9 mouse cellular contexts compared by ENCODE assay signal in the genomic region with DNA sequence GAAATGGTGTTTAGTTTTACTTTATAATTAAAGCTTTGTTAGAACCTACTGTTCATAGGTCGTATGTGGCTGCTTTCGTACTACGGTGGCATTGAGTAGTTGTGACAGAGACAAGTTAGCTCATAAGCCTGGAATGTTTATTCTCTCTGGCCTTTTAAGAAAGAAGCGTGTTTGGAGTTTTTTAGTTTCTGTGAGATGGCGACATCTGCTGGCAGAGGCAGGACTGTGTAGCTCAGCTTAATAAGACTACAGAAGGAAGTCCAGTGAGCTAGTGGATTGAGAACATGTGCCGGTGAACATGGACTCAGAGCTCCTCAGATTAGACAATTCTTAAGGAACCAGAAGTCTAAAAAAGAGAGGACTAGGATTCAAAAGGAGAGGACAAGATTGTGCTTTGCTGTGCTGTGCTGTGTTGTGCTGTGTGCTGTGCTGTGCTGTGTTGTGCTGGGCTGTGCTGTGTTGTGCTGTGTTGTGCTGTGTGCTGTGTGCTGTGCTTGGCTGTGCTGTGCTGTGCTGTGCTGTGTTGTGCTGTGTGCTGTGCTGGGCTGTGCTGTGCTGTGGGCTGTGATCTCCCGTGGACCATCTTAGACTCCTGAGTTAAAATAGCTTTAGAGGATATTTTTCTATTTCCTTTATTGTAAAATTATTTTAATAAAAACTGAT. TPM values are rescaled to one million over a fixed set of nuclear protein-coding genes. Genes with fewer than 3 reads are reported as not detected.
DNase-seq lines count a peak whose midpoint lies in the region; ATAC-seq and TF ChIP-seq lines count a peak whose summit lies in the region.
"Had no signal": no experiment of that assay in that cellular context is flagged by ENCODE, and none has a peak within 500 bp of the region (broad histone marks: within the 10 kb centered on the region; RNA-seq: fewer than 3 reads in every experiment).

No protein-coding gene starts in this region.

- WGBS in forebrain, embryonic 12.5 days: 22% methylated on average over 7 of the region's 7 CpGs
- WGBS in heart, embryonic 16.5 days: 16% methylated on average over 7 of the region's 7 CpGs
- 27% methylated on average over 7 of the region's 7 CpGs for WGBS in liver, embryonic 12.5 days (ENCODE audit: insufficient replicate concordance)
- WGBS in neural tube, embryonic 11.5 days: 40% methylated on average over 7 of the region's 7 CpGs
- 16% methylated on average over 7 of the region's 7 CpGs for WGBS in stomach, postnatal 0 days

- TF ChIP-seq EP300 in stomach, postnatal 0 days (optimal IDR thresholded peaks at IDR 0.05): no peak

- H3K27ac ChIP-seq in forebrain, embryonic 12.5 days: no peak overlapping the region
- no peak overlapping the region for H3K27ac ChIP-seq in heart, embryonic 16.5 days (ENCODE audit: low read length)
- no peak overlapping the region for H3K27ac ChIP-seq in liver, embryonic 12.5 days
- no peak overlapping the region for H3K27ac ChIP-seq in neural tube, embryonic 11.5 days (ENCODE audit: low read depth, low read length)
- H3K27ac ChIP-seq in stomach, postnatal 0 days (replicated peaks): no peak overlapping the region
- H3K27ac ChIP-seq: embryonic facial prominence, embryonic 13.5 days had no signal

- H3K27me3 ChIP-seq in forebrain, embryonic 12.5 days: no peaks in the 10 kb centered on the region
- H3K27me3 ChIP-seq in heart, embryonic 16.5 days (ENCODE audit: control insufficient read depth, insufficient read depth, low read length): no peaks in the 10 kb centered on the region
- no peaks in the 10 kb centered on the region for H3K27me3 ChIP-seq in liver, embryonic 12.5 days (replicated peaks)
- H3K27me3 ChIP-seq in neural tube, embryonic 11.5 days (ENCODE audit: control insufficient read depth, insufficient read depth, low read length): no peaks in the 10 kb centered on the region
- H3K27me3 ChIP-seq in stomach, postnatal 0 days (ENCODE audit: control insufficient read depth, insufficient read depth, low read length): no peaks in the 10 kb centered on the region
- H3K27me3 ChIP-seq: embryonic facial prominence, embryonic 13.5 days had no signal

- H3K9me3 ChIP-seq in forebrain, embryonic 12.5 days: no peaks in the 10 kb centered on the region
- no peaks in the 10 kb centered on the region for H3K9me3 ChIP-seq in heart, embryonic 16.5 days (replicated peaks; ENCODE audit: control insufficient read depth, low read length)
- H3K9me3 ChIP-seq in liver, embryonic 12.5 days (replicated peaks): no peaks in the 10 kb centered on the region
- H3K9me3 ChIP-seq in neural tube, embryonic 11.5 days (ENCODE audit: control insufficient read depth, low read length): no peaks in the 10 kb centered on the region
- no peaks in the 10 kb centered on the region for H3K9me3 ChIP-seq in stomach, postnatal 0 days (ENCODE audit: control insufficient read depth, low read length)
- H3K9me3 ChIP-seq: embryonic facial prominence, embryonic 13.5 days had no signal

- H3K9ac ChIP-seq in forebrain, embryonic 12.5 days: no peak overlapping the region
- no peak overlapping the region for H3K9ac ChIP-seq in heart, embryonic 16.5 days (ENCODE audit: low read length)
- no peak overlapping the region for H3K9ac ChIP-seq in liver, embryonic 12.5 days
- no peak overlapping the region for H3K9ac ChIP-seq in neural tube, embryonic 11.5 days (ENCODE audit: low read length)
- H3K9ac ChIP-seq in stomach, postnatal 0 days (ENCODE audit: low read length): no peak overlapping the region
- H3K9ac ChIP-seq: embryonic facial prominence, embryonic 13.5 days had no signal

- H3K4me3 ChIP-seq in forebrain, embryonic 12.5 days (replicated peaks): no peak overlapping the region
- no peak overlapping the region for H3K4me3 ChIP-seq in heart, embryonic 16.5 days (ENCODE audit: low read length)
- H3K4me3 ChIP-seq in liver, embryonic 12.5 days: no peak overlapping the region
- no peak overlapping the region for H3K4me3 ChIP-seq in neural tube, embryonic 11.5 days (ENCODE audit: low read depth, low read length)
- H3K4me3 ChIP-seq in stomach, postnatal 0 days (ENCODE audit: low read depth, low read length): no peak overlapping the region
- H3K4me3 ChIP-seq: embryonic facial prominence, embryonic 13.5 days had no signal

- ATAC-seq in CD4-positive, CD25-positive, alpha-beta regulatory T cell, adult 4 months: peak; percentile 77
- peak; percentile 69; the same call in 1 of the 2 replicates for ATAC-seq in forebrain, embryonic 12.5 days (ENCODE audit: low FRiP score)
- peak; percentile 69 for ATAC-seq in heart, embryonic 16.5 days (replicated peaks; ENCODE audit: extremely low read depth, insufficient read depth, low FRiP score)
- ATAC-seq in liver, embryonic 12.5 days: peak; percentile 46; the same call in 1 of the 2 replicates
- no peak for ATAC-seq in neural tube, embryonic 11.5 days (ENCODE audit: insufficient read depth, low FRiP score, low TSS enrichment)
- peak; percentile 90 for ATAC-seq in stomach, postnatal 0 days (ENCODE audit: low FRiP score, low TSS enrichment)

- peaks cover 27% of the 10 kb centered on the region for H3K36me3 ChIP-seq in forebrain, embryonic 12.5 days (replicated peaks)
- H3K36me3 ChIP-seq in heart, embryonic 16.5 days (ENCODE audit: control insufficient read depth, insufficient read depth): peaks cover 6% of the 10 kb centered on the region
- peaks cover 52% of the 10 kb centered on the region for H3K36me3 ChIP-seq in liver, embryonic 12.5 days
- 0 out of 2 replicates have a peak, but pooled peaks cover 2% of the 10 kb centered on the region for H3K36me3 ChIP-seq in neural tube, embryonic 11.5 days (ENCODE audit: control insufficient read depth, insufficient read depth, low read length)
- H3K36me3 ChIP-seq in stomach, postnatal 0 days (ENCODE audit: control insufficient read depth, insufficient read depth, low read length): no peaks in the 10 kb centered on the region

- no peaks in the 10 kb centered on the region for H3K4me1 ChIP-seq in forebrain, embryonic 12.5 days
- no peaks in the 10 kb centered on the region; the same call in 1 of the 2 replicates for H3K4me1 ChIP-seq in heart, embryonic 16.5 days (ENCODE audit: control insufficient read depth, insufficient read depth, low read length)
- H3K4me1 ChIP-seq in liver, embryonic 12.5 days: no peaks in the 10 kb centered on the region
- no peaks in the 10 kb centered on the region for H3K4me1 ChIP-seq in neural tube, embryonic 11.5 days (ENCODE audit: control insufficient read depth, insufficient read depth, low read length)
- H3K4me1 ChIP-seq in stomach, postnatal 0 days (replicated peaks; ENCODE audit: control insufficient read depth, insufficient read depth): no peaks in the 10 kb centered on the region

- peak; percentile 71 for DNase-seq in c-Kit-positive CD71-negative TER-119-negative erythroid progenitor cells, embryonic 14.5 days (ENCODE audit: low read depth)
- DNase-seq in kidney, postnatal 14 days: peak; percentile 81
- peak; percentile 76 for DNase-seq in neural tube, embryonic 11.5 days (ENCODE audit: low spot score)
- peak; percentile 85 for DNase-seq in stomach, postnatal 0 days (ENCODE audit: low spot score)

- TF ChIP-seq CTCF in stomach, postnatal 0 days (IDR thresholded peaks at IDR 0.05; ENCODE audit: low read depth): peak; percentile 93

- no peak overlapping the region for H3K4me2 ChIP-seq in forebrain, embryonic 12.5 days
- H3K4me2 ChIP-seq in heart, embryonic 16.5 days (ENCODE audit: low read depth, low read length): no peak overlapping the region
- H3K4me2 ChIP-seq in liver, embryonic 12.5 days: no peak overlapping the region
- no peak overlapping the region for H3K4me2 ChIP-seq in neural tube, embryonic 11.5 days (ENCODE audit: low read depth)
- H3K4me2 ChIP-seq in stomach, postnatal 0 days (replicated peaks; ENCODE audit: low read depth): no peak overlapping the region
- H3K4me2 ChIP-seq: embryonic facial prominence, embryonic 13.5 days had no signal

RNA-seq across cellular contexts. Expression of gene Ccdc14, which starts 9.9 kb away (rescaled TPM):
- polyA plus RNA-seq in CD4-positive, CD25-positive, alpha-beta regulatory T cell, adult 4 months (2017; shearing (Covaris generic)): 1 to 10 TPM; 4.2 to 4.6 TPM
- 10.4 and 12.0 TPM in 2 replicates for polyA plus RNA-seq in forebrain, embryonic 12.5 days (2016; fragmentation: Nextera tagmentation; extraction: Ambion mirVana)
- 4.1 and 4.9 TPM in 2 replicates for polyA plus RNA-seq in heart, embryonic 16.5 days (2015; fragmentation: Nextera tagmentation; extraction: Ambion mirVana)
- polyA plus RNA-seq in liver, embryonic 12.5 days (2016; fragmentation: Nextera tagmentation; extraction: Ambion mirVana): 4.4 and 4.6 TPM in 2 replicates
- polyA plus RNA-seq in neural tube, embryonic 11.5 days (2014; fragmentation: Nextera tagmentation; extraction: Ambion mirVana): 10.3 and 11.8 TPM in 2 replicates
- polyA plus RNA-seq in stomach, postnatal 0 days (2015; fragmentation: Nextera tagmentation; extraction: Ambion mirVana): 1.8 TPM in 2 replicates

RNA-seq across cellular contexts. Expression of gene Mylk, which starts 44.7 kb away (rescaled TPM):
- polyA plus RNA-seq in CD4-positive, CD25-positive, alpha-beta regulatory T cell, adult 4 months (2017; shearing (Covaris generic)): not detected
- polyA plus RNA-seq in forebrain, embryonic 12.5 days (2016; fragmentation: Nextera tagmentation; extraction: Ambion mirVana): 3.4 and 5.5 TPM in 2 replicates
- polyA plus RNA-seq in heart, embryonic 16.5 days (2015; fragmentation: Nextera tagmentation; extraction: Ambion mirVana): 14.2 and 20.5 TPM in 2 replicates
- polyA plus RNA-seq in liver, embryonic 12.5 days (2016; fragmentation: Nextera tagmentation; extraction: Ambion mirVana): 4.6 and 5.9 TPM in 2 replicates
- 3.9 TPM in 2 replicates for polyA plus RNA-seq in neural tube, embryonic 11.5 days (2014; fragmentation: Nextera tagmentation; extraction: Ambion mirVana)
- 480 TPM in 2 replicates for polyA plus RNA-seq in stomach, postnatal 0 days (2015; fragmentation: Nextera tagmentation; extraction: Ambion mirVana)

RNA-seq across cellular contexts. Expression of gene Ropn1, which starts 50.6 kb away (rescaled TPM):
- not detected for polyA plus RNA-seq in CD4-positive, CD25-positive, alpha-beta regulatory T cell, adult 4 months (2017; shearing (Covaris generic))
- polyA plus RNA-seq in forebrain, embryonic 12.5 days (2016; fragmentation: Nextera tagmentation; extraction: Ambion mirVana): not detected in 2 replicates
- polyA plus RNA-seq in heart, embryonic 16.5 days (2015; fragmentation: Nextera tagmentation; extraction: Ambion mirVana): 0.29 and 0.33 TPM in 2 replicates
- polyA plus RNA-seq in liver, embryonic 12.5 days (2016; fragmentation: Nextera tagmentation; extraction: Ambion mirVana): not detected in 2 replicates
- polyA plus RNA-seq in neural tube, embryonic 11.5 days (2014; fragmentation: Nextera tagmentation; extraction: Ambion mirVana): not detected in 2 replicates
- polyA plus RNA-seq in stomach, postnatal 0 days (2015; fragmentation: Nextera tagmentation; extraction: Ambion mirVana): not detected in 2 replicates
- polyA plus RNA-seq: embryonic facial prominence, embryonic 13.5 days had no signal

Comparison
In these comparisons a context has a peak if more than half of its experiments do, and no peak if none do; other contexts are left out.
1. RNA of gene Mylk, which starts 44.7 kb away (polyA plus RNA-seq): 480 TPM in stomach, postnatal 0 days; 14.2 to 20.5 TPM in heart, embryonic 16.5 days, 4.6 to 5.9 TPM in liver, embryonic 12.5 days, 3.4 to 5.5 TPM in forebrain, embryonic 12.5 days, 3.9 TPM in neural tube, embryonic 11.5 days and not detected in CD4-positive, CD25-positive, alpha-beta regulatory T cell, adult 4 months; every median in the first group is over 10 times any median in the second.
2. Peak in every context shown above with its lines, with median percentiles within 50 percentile points of each other: DNase-seq.